Mouse (Mus musculus): Measurements from ENCODE around the gene Clcc1. TPM values are rescaled to one million over a fixed set of nuclear protein-coding genes. Genes with fewer than 3 reads are reported as not detected.
A peak's percentile ranks its signal among the peaks of the same experiment; 100 is the strongest.

The Clcc1 gene
- polyA plus RNA-seq, 1 experiment from 2014 or later = 77.5 TPM

GRCm38 (mm10) chr3:108713065-108713675 lies 59.5 kb downstream of the Clcc1 start:
- Histone ChIP-seq H3K27ac (replicated peaks) (0 out of 2 replicates have a peak overlapping the region, but pooled peaks have one; percentile 23), H3K4me1 (peaks cover 11% of the 10 kb centered on the region), H3K4me3 (no peak overlapping the region), H3K27me3 (ENCODE audit: low read depth, poor library complexity, severe bottlenecking) (no peaks in the 10 kb centered on the region), H3K36me3 (peaks cover 54% of the 10 kb centered on the region), H3K9me3 (replicated peaks) (peaks cover 11% of the 10 kb centered on the region; the same call in 1 of the 2 replicates)
- no peak for DNase-seq (ENCODE audit: low spot score)
- WGBS = 62% methylated on average over 3 of the region's 3 CpGs

GRCm38 (mm10) chr3:108714837-108715236 lies 61.1 kb downstream of the Clcc1 start:
- no peak overlapping the region for H3K4me3 ChIP-seq
- DNase-seq (ENCODE audit: low spot score) = no peak

GRCm38 (mm10) chr3:108717896-108718502 lies 64.3 kb downstream of the Clcc1 start:
- Histone ChIP-seq H3K9me3 (replicated peaks) (peaks cover 11% of the 10 kb centered on the region; the same call in 1 of the 2 replicates), H3K27ac (replicated peaks) (no peak overlapping the region), H3K36me3 (peaks cover 32% of the 10 kb centered on the region), H3K4me3 (no peak overlapping the region), H3K27me3 (ENCODE audit: low read depth, poor library complexity, severe bottlenecking) (no peaks in the 10 kb centered on the region), H3K4me1 (peaks cover 34% of the 10 kb centered on the region)
- DNase-seq (ENCODE audit: low spot score) = no peak
- WGBS = 91% methylated on average over 3 of the region's 3 CpGs

More at GRCm38 (mm10) chr3:108714837-108715236, 61.1 kb downstream of the Clcc1 start:
- peaks cover 38% of the 10 kb centered on the region for H3K36me3 ChIP-seq
- H3K9me3 ChIP-seq (replicated peaks) = peaks cover 11% of the 10 kb centered on the region; the same call in 1 of the 2 replicates
- peaks cover 18% of the 10 kb centered on the region for H3K4me1 ChIP-seq
- no peak overlapping the region for H3K27ac ChIP-seq (replicated peaks)
- WGBS = 91% methylated on average over 4 of the region's 4 CpGs
- H3K27me3 ChIP-seq (ENCODE audit: low read depth, poor library complexity, severe bottlenecking) = no peaks in the 10 kb centered on the region

GRCm38 (mm10) chr3:108719357-108719756 lies 65.6 kb downstream of the Clcc1 start:
- Histone ChIP-seq H3K36me3 (peaks cover 26% of the 10 kb centered on the region), H3K4me1 (peaks cover 30% of the 10 kb centered on the region), H3K9me3 (replicated peaks) (peaks cover 7% of the 10 kb centered on the region; the same call in 1 of the 2 replicates), H3K4me3 (peak overlapping the region; percentile 75), H3K27me3 (ENCODE audit: low read depth, poor library complexity, severe bottlenecking) (no peaks in the 10 kb centered on the region), H3K27ac (replicated peaks) (no peak overlapping the region)
- DNase-seq (ENCODE audit: low spot score) = no peak
- WGBS = 88% methylated on average over 2 of the region's 2 CpGs

GRCm38 (mm10) chr3:108719761-108720160 lies 66.0 kb downstream of the Clcc1 start:
- H3K4me1 ChIP-seq = peaks cover 30% of the 10 kb centered on the region
- H3K4me3 ChIP-seq = peak overlapping the region; percentile 75; the same call in 1 of the 2 replicates
- H3K27me3 ChIP-seq (ENCODE audit: low read depth, poor library complexity, severe bottlenecking) = no peaks in the 10 kb centered on the region
- DNase-seq (ENCODE audit: low spot score) = no peak
- H3K9me3 ChIP-seq (replicated peaks) = peaks cover 3% of the 10 kb centered on the region; the same call in 1 of the 2 replicates
- H3K36me3 ChIP-seq = peaks cover 23% of the 10 kb centered on the region
- H3K27ac ChIP-seq (replicated peaks) = no peak overlapping the region
- WGBS = 94% methylated on average over 3 of the region's 3 CpGs

- under 1% methylated on average over 44 of the region's 44 CpGs for WGBS
- H3K27me3 ChIP-seq (ENCODE audit: low read depth, poor library complexity, severe bottlenecking) = no peaks in the 10 kb centered on the region
- DNase-seq (ENCODE audit: low spot score) = peak; percentile 72
- no peaks in the 10 kb centered on the region for H3K9me3 ChIP-seq (replicated peaks)
- peak overlapping the region; percentile 99 for H3K27ac ChIP-seq (replicated peaks)
- peaks cover 30% of the 10 kb centered on the region for H3K4me1 ChIP-seq
- H3K4me3 ChIP-seq = peak overlapping the region; percentile 75
- H3K36me3 ChIP-seq = peaks cover 8% of the 10 kb centered on the region
Measured at GRCm38 (mm10) chr3:108721076-108721991, 67.6 kb downstream of the Clcc1 start.

GRCm38 (mm10) chr3:108722036-108722872 lies 68.5 kb downstream of the Clcc1 start, which contains the start of gene Gpsm2:
Gene Gpsm2 (minus strand): TSS chr3:108722309.
- 2% methylated on average over 53 of the region's 53 CpGs for WGBS
- H3K4me1 ChIP-seq = peaks cover 30% of the 10 kb centered on the region
- H3K27ac ChIP-seq (replicated peaks) = peak within 1 kb of the TSS; percentile 99
- H3K36me3 ChIP-seq = 0 out of 2 replicates have a peak, but pooled peaks cover 4% of the 10 kb centered on the region
- H3K9me3 ChIP-seq (replicated peaks) = no peaks in the 10 kb centered on the region
- DNase-seq (ENCODE audit: low spot score) = peak; percentile 99
- peak within 1 kb of the TSS; percentile 75 for H3K4me3 ChIP-seq
- H3K27me3 ChIP-seq (ENCODE audit: low read depth, poor library complexity, severe bottlenecking) = no peaks in the 10 kb centered on the region

GRCm38 (mm10) chr3:108726413-108726812 lies 72.7 kb downstream of the Clcc1 start:
- DNase-seq (ENCODE audit: low spot score) = no peak
- H3K9me3 ChIP-seq (replicated peaks) = no peaks in the 10 kb centered on the region
- no peak overlapping the region for H3K4me3 ChIP-seq
- peaks cover 11% of the 10 kb centered on the region for H3K4me1 ChIP-seq
- H3K27ac ChIP-seq (replicated peaks) = no peak overlapping the region
- no peaks in the 10 kb centered on the region for H3K36me3 ChIP-seq
- no peaks in the 10 kb centered on the region for H3K27me3 ChIP-seq (ENCODE audit: low read depth, poor library complexity, severe bottlenecking)
- WGBS = 89% methylated on average over 7 of the region's 7 CpGs

GRCm38 (mm10) chr3:108727344-108727743 lies 73.6 kb downstream of the Clcc1 start:
- H3K36me3 ChIP-seq = no peaks in the 10 kb centered on the region
- H3K27ac ChIP-seq (replicated peaks) = no peak overlapping the region
- H3K4me1 ChIP-seq = peaks cover 9% of the 10 kb centered on the region
- DNase-seq (ENCODE audit: low spot score) = no peak
- H3K9me3 ChIP-seq (replicated peaks) = no peaks in the 10 kb centered on the region
- no peak overlapping the region for H3K4me3 ChIP-seq
- H3K27me3 ChIP-seq (ENCODE audit: low read depth, poor library complexity, severe bottlenecking) = no peaks in the 10 kb centered on the region

- 89% methylated on average over 3 of the region's 3 CpGs for WGBS
- H3K27me3 ChIP-seq (ENCODE audit: low read depth, poor library complexity, severe bottlenecking) = no peaks in the 10 kb centered on the region
- H3K9me3 ChIP-seq (replicated peaks) = no peaks in the 10 kb centered on the region
- H3K4me3 ChIP-seq = no peak overlapping the region
- no peaks in the 10 kb centered on the region for H3K36me3 ChIP-seq
- no peak for DNase-seq (ENCODE audit: low spot score)
- H3K27ac ChIP-seq (replicated peaks) = no peak overlapping the region
- H3K4me1 ChIP-seq = peaks cover 4% of the 10 kb centered on the region
Measured at GRCm38 (mm10) chr3:108727776-108728175, 74.1 kb downstream of the Clcc1 start.

Data from midbrain, embryonic 10.5 days (tissue).